Mouse (Mus musculus) natural killer cell, adult 2 months (primary cell): ENCODE measurements around the gene Tnnc2.

Experiments
- DNase-seq, 2 experiments: peaks; one replicate each; pipeline ENCODE4 v3.0.0; 2022; ENCODE audit warnings: low spot score in 2 of 2

The Tnnc2 gene

GRCm38 (mm10) chr2:164737377-164738090 is 42.2 kb downstream of the Tnnc2 start:
- DNase-seq = no peak

DNA sequence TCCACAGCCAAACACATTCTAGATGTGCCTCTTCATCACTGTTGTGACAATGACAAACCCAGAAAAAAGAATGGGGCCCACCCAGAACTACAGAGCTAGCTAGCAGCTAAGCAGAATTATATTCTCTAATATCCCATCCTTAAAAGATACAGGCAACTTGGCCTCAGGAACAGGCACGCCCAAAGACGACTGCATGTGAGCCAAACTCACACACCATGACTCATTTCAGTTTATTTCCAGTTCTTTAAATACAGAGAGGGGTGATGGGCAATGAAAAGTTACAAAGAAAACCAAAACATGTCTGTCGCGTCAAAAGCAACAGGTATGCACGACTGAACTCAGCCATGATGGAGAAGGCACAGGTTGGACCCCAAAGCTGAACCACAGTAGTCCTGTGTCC is 44.3 kb downstream of the Tnnc2 start:
- no peak for DNase-seq

GRCm38 (mm10) chr2:164734839-164735238 is 44.9 kb downstream of the Tnnc2 start:
- DNase-seq = no peak

- DNase-seq = no peak
Measured at GRCm38 (mm10) chr2:164733259-164733658, 46.5 kb downstream of the Tnnc2 start.

GRCm38 (mm10) chr2:164731719-164732118 is 48.0 kb downstream of the Tnnc2 start:
- no peak for DNase-seq
